Mouse (Mus musculus) frontal cortex, postnatal 25 days (tissue): ENCODE results near the gene Rev1.
"Not testable (repeated sequence)": the region's sequence is repeated elsewhere in the genome, so short reads cannot be mapped to it uniquely, and the experiment has no call there.

Source experiments
- DNase-seq, 2 experiments: peaks; one replicate each; pipeline ENCODE4 v3.0.0; 2022; ENCODE audit warnings: low spot score in 2 of 2

Gene Rev1

DNA sequence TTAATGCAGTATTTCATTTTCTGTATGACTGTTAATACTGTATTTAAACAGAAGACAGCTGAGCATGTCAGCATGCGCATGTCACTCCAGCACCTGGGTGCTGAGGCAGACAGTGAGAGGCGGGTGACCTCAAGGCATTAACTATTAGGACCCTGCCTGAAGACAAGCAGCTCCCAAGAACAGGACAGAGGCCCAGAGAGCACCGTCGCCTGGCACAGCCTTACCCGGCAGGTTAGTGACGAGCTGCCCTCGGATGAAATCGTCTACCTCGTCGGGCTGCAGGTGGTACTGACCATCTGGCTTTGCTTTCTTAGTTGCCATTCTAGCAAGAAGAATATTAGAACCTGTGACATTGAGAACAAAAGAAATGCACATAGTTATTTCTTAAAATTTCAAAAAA lies 62.3 kb downstream of the Rev1 start:
- DNase-seq: no peak

DNA sequence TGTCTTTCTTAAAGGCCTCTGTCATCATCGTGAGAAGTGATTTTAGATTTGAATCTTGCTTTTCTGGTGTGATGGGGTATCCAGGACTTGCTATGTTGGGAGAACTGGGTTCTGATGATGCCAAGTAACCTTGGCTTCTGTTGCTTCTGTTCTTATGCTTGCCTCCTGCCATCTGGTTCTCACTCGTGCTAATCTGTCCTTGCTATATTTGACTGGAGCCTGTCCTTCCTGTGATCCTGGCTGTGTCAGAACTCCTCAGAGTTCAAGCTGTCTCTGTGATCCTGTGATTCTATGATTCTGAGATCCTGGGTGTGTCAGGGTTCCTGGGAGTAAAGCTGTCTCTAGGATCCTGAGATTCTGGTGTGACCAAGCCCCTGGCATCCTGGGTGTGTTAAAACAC lies 67.4 kb downstream of the Rev1 start:
- not testable (repeated sequence) for DNase-seq

DNA sequence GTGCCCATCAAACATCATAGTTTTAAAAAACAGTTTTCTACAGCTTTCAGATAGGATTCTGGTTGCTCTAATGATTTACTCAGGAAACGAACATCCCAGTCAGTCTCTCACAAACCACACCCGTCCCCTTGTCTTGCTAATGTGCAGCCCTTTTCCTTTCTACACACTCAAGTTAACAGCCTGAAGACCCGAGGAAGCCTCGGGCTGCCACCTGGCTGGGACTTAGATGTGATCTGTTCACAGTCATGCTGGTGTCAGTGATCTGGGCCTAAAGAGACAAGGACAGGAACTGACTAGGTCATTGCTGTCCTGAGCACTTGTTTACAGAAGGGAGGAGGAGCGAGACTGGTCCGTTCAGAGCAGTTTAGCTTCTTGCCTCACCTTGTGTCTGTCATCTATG lies 71.2 kb downstream of the Rev1 start:
- DNase-seq: no peak

DNA sequence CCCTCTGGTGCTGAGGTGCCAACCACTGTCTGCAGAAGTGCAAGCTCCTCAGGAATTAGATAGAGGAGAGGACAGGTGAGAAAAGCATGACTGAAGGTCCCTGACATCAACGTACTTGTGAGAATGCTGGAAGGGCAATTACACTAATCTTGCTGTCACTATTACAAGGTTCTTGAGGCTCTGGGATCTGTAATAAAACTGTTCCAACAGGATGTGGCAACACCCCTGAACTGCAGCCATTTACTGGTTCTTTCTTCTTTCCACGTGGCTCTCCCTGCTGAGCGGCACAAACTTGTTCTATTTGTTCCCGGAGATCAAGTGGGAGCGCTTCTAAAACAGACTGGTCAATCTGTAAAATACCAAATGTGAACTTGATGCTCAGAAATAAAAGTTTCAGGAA lies 74.4 kb downstream of the Rev1 start:
- no peak for DNase-seq

- DNase-seq: no peak
These were observed 80.0 kb downstream of the Rev1 start for GRCm38 (mm10) chr1:38049562-38049961.

GRCm38 (mm10) chr1:38048121-38048520 lies 81.5 kb downstream of the Rev1 start:
- DNase-seq: no peak

DNA sequence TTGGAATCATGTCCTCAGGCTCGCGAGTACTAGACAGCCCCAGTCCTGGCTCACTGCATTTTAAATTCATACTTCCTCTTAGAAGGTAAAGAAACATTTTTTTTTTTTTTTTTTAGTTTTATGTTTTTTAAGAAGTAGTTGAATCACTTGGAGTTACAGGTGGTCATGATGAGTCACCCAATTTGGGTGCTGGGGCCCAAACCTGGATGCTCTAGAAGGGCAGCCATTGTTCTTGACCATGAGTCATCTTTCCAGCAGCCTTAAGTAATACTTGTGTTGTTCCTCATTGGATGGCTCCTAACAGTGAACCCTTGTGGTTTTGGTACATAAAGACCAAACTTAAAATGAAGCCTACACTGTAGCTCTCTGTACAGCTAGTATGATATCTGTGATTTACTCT lies 90.7 kb downstream of the Rev1 start:
- DNase-seq: no peak

GRCm38 (mm10) chr1:38037375-38037774 lies 92.2 kb downstream of the Rev1 start:
- no peak for DNase-seq

GRCm38 (mm10) chr1:38035521-38035920 lies 94.1 kb downstream of the Rev1 start:
- no peak for DNase-seq

DNA sequence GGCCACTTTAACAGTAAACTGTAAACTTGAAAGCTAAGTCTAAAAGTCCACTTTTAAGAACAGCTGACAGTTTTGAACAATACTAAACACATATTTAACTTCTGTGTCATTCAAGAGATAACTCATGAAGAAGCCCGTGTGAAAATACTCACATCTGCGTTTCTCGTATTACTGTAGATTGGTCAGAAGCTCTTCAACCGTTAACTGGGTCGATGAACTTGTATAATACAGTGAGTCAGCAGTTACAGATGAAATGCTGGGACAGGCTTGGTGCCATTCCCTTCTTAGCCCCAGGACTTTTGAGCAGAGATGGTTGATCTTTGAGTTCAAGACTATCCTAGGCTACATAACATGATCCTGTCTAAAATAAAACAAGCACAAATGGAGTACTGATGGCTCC lies 98.2 kb downstream of the Rev1 start:
- DNase-seq: no peak

DNA sequence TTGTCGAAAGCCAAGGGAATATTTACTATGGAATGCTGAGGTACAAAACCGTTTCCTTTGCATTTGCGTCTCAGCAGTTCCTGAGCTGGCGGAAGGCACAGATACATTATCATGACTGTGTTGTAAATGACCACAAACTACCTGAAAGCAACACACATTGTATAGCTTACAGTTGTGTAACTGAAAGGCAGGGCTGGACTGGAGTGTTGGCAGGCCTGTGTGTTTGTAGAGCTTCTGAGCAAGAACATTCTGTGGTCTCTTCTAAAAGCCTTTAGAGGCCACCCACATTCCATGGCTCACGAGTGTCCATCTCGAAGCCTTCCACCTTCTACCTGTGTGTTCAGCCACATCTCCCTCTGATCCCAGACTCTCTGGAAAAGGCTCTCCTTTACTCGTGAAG lies 102.3 kb downstream of the Rev1 start:
- no peak for DNase-seq

GRCm38 (mm10) chr1:38014551-38015203 lies 114.9 kb downstream of the Rev1 start:
- no peak for DNase-seq

GRCm38 (mm10) chr1:38012509-38012908 lies 117.1 kb downstream of the Rev1 start:
- DNase-seq: no peak

GRCm38 (mm10) chr1:38012104-38012503 lies 117.5 kb downstream of the Rev1 start:
- DNase-seq: no peak

DNA sequence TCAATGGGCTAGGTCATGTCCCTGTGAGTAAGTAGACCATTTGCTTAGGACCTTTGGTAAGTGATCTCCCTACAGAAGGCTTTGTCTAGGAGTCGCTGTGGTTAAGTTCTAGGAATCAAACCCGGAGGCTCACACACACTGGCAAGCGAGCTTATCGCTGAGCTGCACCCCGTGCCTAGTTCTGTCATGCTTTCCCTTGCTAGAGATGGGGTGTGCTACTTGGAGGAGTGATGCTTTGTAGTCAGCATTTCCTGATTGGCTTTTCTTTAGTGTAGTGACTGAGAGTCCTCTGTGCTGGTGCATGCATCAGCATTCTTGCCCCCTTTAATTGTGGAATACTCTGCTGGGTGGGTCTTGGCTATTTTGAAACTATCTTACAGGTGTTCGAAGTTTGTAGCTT lies 118.0 kb downstream of the Rev1 start:
- no peak for DNase-seq

DNA sequence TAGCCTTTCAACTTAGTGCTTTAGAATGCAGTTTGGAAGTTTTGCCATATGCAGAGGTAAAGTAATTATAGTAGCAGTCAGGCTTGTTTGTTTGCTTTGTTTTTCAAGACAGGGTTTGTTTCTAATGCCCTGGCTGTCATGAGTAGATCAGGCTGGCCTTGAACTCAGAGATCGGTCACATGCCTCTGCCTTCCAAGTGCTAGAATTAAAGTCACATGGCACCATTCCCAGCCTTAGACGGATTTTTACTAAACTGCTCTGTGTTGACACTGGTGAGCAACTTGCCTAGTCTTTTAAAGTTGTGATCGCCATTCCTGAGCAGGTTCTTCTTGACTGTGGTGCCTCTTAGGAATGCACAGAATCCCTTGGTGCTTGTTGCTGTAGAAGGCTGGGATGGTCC lies 122.9 kb downstream of the Rev1 start:
- no peak for DNase-seq

GRCm38 (mm10) chr1:38003046-38003445 lies 126.6 kb downstream of the Rev1 start:
- no peak for DNase-seq
